In genomic region chr11:88970202-88970732, GRCm38 (mm10) we compare ENCODE assay signal across 8 mouse cellular contexts. TPM values are rescaled to one million over a fixed set of nuclear protein-coding genes. Genes with fewer than 3 reads are reported as not detected.
A peak's percentile ranks its signal among the peaks of the same experiment; 100 is the strongest.
DNase-seq lines count a peak whose midpoint lies in the region; ATAC-seq lines count a peak whose summit lies in the region.

Gene Coil (plus strand): TSS chr11:88970252.

- H3K4me3 ChIP-seq in hindbrain, embryonic 13.5 days: no peak within 1 kb of the TSS
- no peak within 1 kb of the TSS for H3K4me3 ChIP-seq in midbrain, embryonic 13.5 days (replicated peaks)

- peaks cover 10% of the 10 kb centered on the region for H3K4me1 ChIP-seq in hindbrain, embryonic 13.5 days (replicated peaks)
- peaks cover 10% of the 10 kb centered on the region for H3K4me1 ChIP-seq in midbrain, embryonic 13.5 days (replicated peaks)

- no peak within 1 kb of the TSS for H3K9ac ChIP-seq in hindbrain, embryonic 13.5 days
- H3K9ac ChIP-seq in midbrain, embryonic 13.5 days (replicated peaks): no peak within 1 kb of the TSS

- H3K27me3 ChIP-seq in hindbrain, embryonic 13.5 days: peaks cover 3% of the 10 kb centered on the region; the same call in 1 of the 2 replicates
- H3K27me3 ChIP-seq in midbrain, embryonic 13.5 days: no peaks in the 10 kb centered on the region

- H3K9me3 ChIP-seq in hindbrain, embryonic 13.5 days: no peaks in the 10 kb centered on the region
- no peaks in the 10 kb centered on the region for H3K9me3 ChIP-seq in midbrain, embryonic 13.5 days

- intact Hi-C loops in gastrocnemius, postnatal 36 days (cut with DNase I): loop anchor here (5.0 kb wide), 1 partner anchor 63 kb away; no protein-coding TSS in a partner anchor

- 38% methylated on average over 2 of the region's 2 CpGs for WGBS in hindbrain, embryonic 13.5 days
- WGBS in midbrain, embryonic 13.5 days: 39% methylated on average over 2 of the region's 2 CpGs

- H3K4me2 ChIP-seq in hindbrain, embryonic 13.5 days: no peak within 1 kb of the TSS
- no peak within 1 kb of the TSS for H3K4me2 ChIP-seq in midbrain, embryonic 13.5 days (replicated peaks)

- H3K36me3 ChIP-seq in hindbrain, embryonic 13.5 days: no peaks in the 10 kb centered on the region
- H3K36me3 ChIP-seq in midbrain, embryonic 13.5 days: no peaks in the 10 kb centered on the region

- ATAC-seq in hindbrain, embryonic 13.5 days (ENCODE audit: low FRiP score): no peak
- ATAC-seq in midbrain, embryonic 13.5 days: no peak
- ATAC-seq in megakaryocyte progenitor cell, adult 5-6 weeks (replicated peaks; ENCODE audit: poor library complexity): no peak
- no peak for ATAC-seq in cerebellum, adult (ENCODE audit: insufficient number of reproducible peaks, low FRiP score, low TSS enrichment)

- no peak within 1 kb of the TSS for H3K27ac ChIP-seq in hindbrain, embryonic 13.5 days
- H3K27ac ChIP-seq in midbrain, embryonic 13.5 days: no peak within 1 kb of the TSS

- peak; percentile 33 to 35 for DNase-seq in gastrocnemius, postnatal 4 days (ENCODE audit: low spot score in 2 of 2)
- DNase-seq in gastrocnemius, postnatal 36 days: no peak
- DNase-seq in spleen, adult 12 weeks (ENCODE audit: low spot score): peak; percentile 26
- DNase-seq in spleen, postnatal 36 days (ENCODE audit: low spot score in 2 of 2): no peak

RNA-seq across cellular contexts. Expression of gene Coil, which starts in this region (rescaled TPM):
- 1 to 10 TPM; 8.9 to 10.0 TPM for total RNA-seq in gastrocnemius, postnatal 4 days (2021)
- total RNA-seq in gastrocnemius, postnatal 36 days (2021): 1 to 10 TPM; 3.3 to 3.8 TPM
- 26.7 and 27.3 TPM in 2 replicates for polyA plus RNA-seq in hindbrain, embryonic 13.5 days (2015; fragmentation: Nextera tagmentation; extraction: Ambion mirVana)
- polyA plus RNA-seq in midbrain, embryonic 13.5 days (2015; fragmentation: Nextera tagmentation; extraction: Ambion mirVana): 28.1 and 29.3 TPM in 2 replicates
- total RNA-seq in megakaryocyte progenitor cell, adult 5-6 weeks (2015): 7.6 and 10.1 TPM in 2 replicates
- 11.2 and 11.7 TPM in 2 replicates for total RNA-seq in megakaryocyte progenitor cell, adult 5-6 weeks (2017)

Comparison
In these comparisons a context has a peak if more than half of its experiments do, and no peak if none do; other contexts are left out.
1. DNase-seq: peak in gastrocnemius, postnatal 4 days (2 of 2) and spleen, adult 12 weeks (single experiment); none in gastrocnemius, postnatal 36 days (0 of 2) and spleen, postnatal 36 days (0 of 2).